Mouse (Mus musculus) midbrain, embryonic 10.5 days (tissue): Measurements from ENCODE around the gene Trio. TPM values are rescaled to one million over a fixed set of nuclear protein-coding genes. Genes with fewer than 3 reads are reported as not detected.

ENCODE experiments used
- DNase-seq: peaks from one replicate; pipeline ENCODE4 v3.0.0-alpha.2; 2017; ENCODE audit warnings: low spot score
- H3K27ac ChIP-seq: fragments of 300-500 bp; sonication (generic); replicated peaks from 2 replicates; pipeline ENCODE4 v1.5.1; 2016; ENCODE audit warnings: mild to moderate bottlenecking
- H3K27me3 ChIP-seq: fragments of 300-500 bp; sonication (generic); 2 replicates; pipeline ENCODE4 v1.6.1; 2016; ENCODE audit warnings: low read depth, mild to moderate bottlenecking; ENCODE audit not compliant: poor library complexity, severe bottlenecking
- H3K36me3 ChIP-seq: fragments of 300-500 bp; sonication (generic); 2 replicates; pipeline ENCODE4 v1.6.1; 2016; ENCODE audit warnings: mild to moderate bottlenecking, moderate library complexity
- H3K4me1 ChIP-seq: fragments of 300-500 bp; sonication (generic); 2 replicates; pipeline ENCODE4 v1.6.1; 2016
- H3K4me3 ChIP-seq: fragments of 300-500 bp; sonication (generic); 2 replicates; pipeline ENCODE4 v1.5.1; 2016; ENCODE audit warnings: mild to moderate bottlenecking, moderate library complexity
- H3K9me3 ChIP-seq: fragments of 300-500 bp; sonication (generic); replicated peaks from 2 replicates; pipeline ENCODE4 v1.6.1; 2016; ENCODE audit warnings: mild to moderate bottlenecking
- WGBS: fragments of 180-500 bp; shearing (Covaris S2); methylation state at CpG from one replicate; pipeline ENCODE4 v1.1.7; 2016; 5-methylcytosine and 5-hydroxymethylcytosine counted together
- polyA plus RNA-seq: library from polyadenylated mRNA; unstranded; fragments of >200 nt; fragmentation: Nextera tagmentation; extraction: Ambion mirVana; gene quantifications from 2 replicates; pipeline ENCODE4 v1.2.1, GENCODE M21; 2016

Trio gene
- polyA plus RNA-seq, 1 experiment from 2014 or later: 19.0 TPM

DNA sequence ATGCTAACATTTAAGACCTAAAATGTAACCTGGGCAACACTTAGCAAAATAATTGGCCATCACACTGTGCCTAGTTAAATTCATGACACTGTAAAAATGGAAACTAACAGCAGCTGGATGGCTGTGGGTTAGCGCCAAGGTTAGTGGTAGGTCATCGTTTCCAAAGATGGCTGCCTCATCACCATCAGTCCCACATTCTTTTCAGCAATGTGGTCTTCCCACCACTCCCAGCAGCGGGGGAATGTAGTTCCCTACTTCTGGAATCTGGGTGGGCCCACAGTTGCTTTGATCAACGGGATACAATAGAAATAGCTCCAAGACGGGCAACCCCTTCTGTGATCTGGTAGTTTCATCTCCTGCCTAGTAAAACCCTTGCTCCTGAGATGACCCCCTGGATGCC, 35.3 kb upstream of the Trio start:
- DNase-seq: no peak
- Histone ChIP-seq H3K4me1 (peaks cover 43% of the 10 kb centered on the region), H3K9me3 (peaks cover 11% of the 10 kb centered on the region; the same call in 1 of the 2 replicates), H3K27me3 (peaks cover 62% of the 10 kb centered on the region), H3K36me3 (no peaks in the 10 kb centered on the region), H3K27ac (no peak overlapping the region), H3K4me3 (no peak overlapping the region)
- WGBS: 76% methylated on average over 5 of the region's 5 CpGs

- peak; percentile 64 for DNase-seq
- Histone ChIP-seq H3K4me3 (no peak overlapping the region), H3K27me3 (peaks cover 68% of the 10 kb centered on the region), H3K9me3 (peaks cover 11% of the 10 kb centered on the region; the same call in 1 of the 2 replicates), H3K27ac (no peak overlapping the region), H3K36me3 (no peaks in the 10 kb centered on the region), H3K4me1 (peaks cover 43% of the 10 kb centered on the region)
- WGBS: 40% methylated on average over 6 of the region's 6 CpGs
These were observed 34.8 kb upstream of the Trio start for GRCm38 (mm10) chr15:28060423-28060822.

GRCm38 (mm10) chr15:28057545-28057944, 31.9 kb upstream of the Trio start:
- 25% methylated on average over 5 of the region's 5 CpGs for WGBS
- H3K27ac ChIP-seq: no peak overlapping the region
- H3K27me3 ChIP-seq: peaks cover 86% of the 10 kb centered on the region
- H3K4me1 ChIP-seq: peaks cover 54% of the 10 kb centered on the region
- peak; percentile 22 for DNase-seq
- peaks cover 7% of the 10 kb centered on the region; the same call in 1 of the 2 replicates for H3K9me3 ChIP-seq
- no peaks in the 10 kb centered on the region for H3K36me3 ChIP-seq
- H3K4me3 ChIP-seq: no peak overlapping the region

DNA sequence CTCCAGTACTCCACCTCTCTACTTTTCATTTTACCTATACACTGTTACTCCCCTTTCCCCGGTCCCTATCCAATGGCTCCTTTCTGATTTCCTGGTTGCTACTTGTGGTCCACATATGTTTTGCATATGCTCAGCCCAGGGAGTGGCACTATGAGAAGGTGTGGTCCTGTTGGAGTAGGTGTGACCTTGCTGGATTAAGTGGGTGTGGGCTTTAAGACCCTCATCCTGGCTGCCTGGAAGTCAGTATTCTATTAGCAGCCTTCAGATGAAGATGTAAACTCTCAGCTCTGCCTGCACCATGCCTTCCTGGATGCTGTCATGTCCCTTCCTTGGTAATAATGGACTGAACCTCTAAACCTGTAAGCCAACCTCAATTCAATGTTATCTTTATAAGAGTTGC, 29.1 kb upstream of the Trio start:
- Histone ChIP-seq H3K4me3 (no peak overlapping the region), H3K27ac (no peak overlapping the region), H3K36me3 (no peaks in the 10 kb centered on the region), H3K9me3 (no peaks in the 10 kb centered on the region), H3K27me3 (peaks cover 76% of the 10 kb centered on the region), H3K4me1 (peaks cover 65% of the 10 kb centered on the region)
- no peak for DNase-seq
- WGBS: 88% methylated on average over 1 of the region's 1 CpGs

DNA sequence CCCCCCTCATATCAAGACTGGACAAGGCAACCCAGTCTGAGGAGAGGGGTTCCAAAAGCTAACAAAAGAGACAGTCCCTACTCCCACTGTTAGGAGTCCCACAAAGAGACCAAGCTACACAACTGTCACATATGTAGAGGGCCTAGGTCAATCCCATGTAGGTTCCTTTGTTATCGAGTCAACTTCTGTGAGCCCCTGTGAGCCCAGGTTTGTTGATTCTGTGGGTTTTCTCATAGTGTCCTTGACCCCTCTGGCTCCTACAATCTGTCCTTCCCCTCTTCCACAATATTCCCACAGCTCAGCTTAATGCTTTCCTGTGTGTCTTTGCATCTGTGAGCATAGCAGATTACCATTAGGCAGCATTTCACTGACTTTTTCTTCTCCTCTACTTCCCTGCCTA, 28.5 kb upstream of the Trio start:
- H3K27ac ChIP-seq: 0 out of 2 replicates have a peak overlapping the region, but pooled peaks have one; percentile 38
- WGBS: 57% methylated on average over 1 of the region's 1 CpGs
- no peak for DNase-seq
- no peaks in the 10 kb centered on the region; the same call in 1 of the 2 replicates for H3K9me3 ChIP-seq
- H3K36me3 ChIP-seq: no peaks in the 10 kb centered on the region
- H3K27me3 ChIP-seq: peaks cover 76% of the 10 kb centered on the region
- peaks cover 65% of the 10 kb centered on the region for H3K4me1 ChIP-seq
- no peak overlapping the region for H3K4me3 ChIP-seq

DNA sequence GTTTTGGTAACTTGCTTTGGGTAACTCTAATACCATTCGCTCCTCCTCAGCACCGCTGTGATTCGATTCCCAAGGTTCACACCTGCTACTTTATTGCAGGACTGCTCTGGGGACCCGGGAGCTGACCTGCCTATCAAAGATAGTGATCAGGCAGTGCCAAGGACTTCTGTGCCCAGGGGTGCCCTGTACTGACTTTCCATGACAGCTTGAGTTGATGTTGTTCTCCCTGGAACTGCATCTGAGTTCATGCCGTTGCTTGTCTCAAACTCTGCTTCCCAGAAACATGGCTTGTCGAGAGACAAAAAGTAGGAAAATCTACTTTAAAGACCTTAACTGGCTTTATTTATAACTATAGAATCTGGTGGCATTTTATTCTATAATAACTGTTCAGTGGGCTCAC, 27.6 kb upstream of the Trio start:
- DNase-seq: no peak
- Histone ChIP-seq H3K27ac (no peak overlapping the region), H3K4me1 (peaks cover 60% of the 10 kb centered on the region), H3K27me3 (peaks cover 74% of the 10 kb centered on the region), H3K36me3 (no peaks in the 10 kb centered on the region), H3K9me3 (no peaks in the 10 kb centered on the region; the same call in 1 of the 2 replicates), H3K4me3 (no peak overlapping the region)
- 56% methylated on average over 6 of the region's 6 CpGs for WGBS

- H3K9me3 ChIP-seq: no peaks in the 10 kb centered on the region; the same call in 1 of the 2 replicates
- WGBS: 57% methylated on average over 4 of the region's 4 CpGs
- DNase-seq: no peak
- H3K4me1 ChIP-seq: peaks cover 46% of the 10 kb centered on the region
- H3K36me3 ChIP-seq: no peaks in the 10 kb centered on the region
- H3K27ac ChIP-seq: peak overlapping the region; percentile 88
- peak overlapping the region; percentile 38 for H3K4me3 ChIP-seq
- H3K27me3 ChIP-seq: peaks cover 73% of the 10 kb centered on the region
These were observed 26.2 kb upstream of the Trio start for GRCm38 (mm10) chr15:28051811-28052210.

DNA sequence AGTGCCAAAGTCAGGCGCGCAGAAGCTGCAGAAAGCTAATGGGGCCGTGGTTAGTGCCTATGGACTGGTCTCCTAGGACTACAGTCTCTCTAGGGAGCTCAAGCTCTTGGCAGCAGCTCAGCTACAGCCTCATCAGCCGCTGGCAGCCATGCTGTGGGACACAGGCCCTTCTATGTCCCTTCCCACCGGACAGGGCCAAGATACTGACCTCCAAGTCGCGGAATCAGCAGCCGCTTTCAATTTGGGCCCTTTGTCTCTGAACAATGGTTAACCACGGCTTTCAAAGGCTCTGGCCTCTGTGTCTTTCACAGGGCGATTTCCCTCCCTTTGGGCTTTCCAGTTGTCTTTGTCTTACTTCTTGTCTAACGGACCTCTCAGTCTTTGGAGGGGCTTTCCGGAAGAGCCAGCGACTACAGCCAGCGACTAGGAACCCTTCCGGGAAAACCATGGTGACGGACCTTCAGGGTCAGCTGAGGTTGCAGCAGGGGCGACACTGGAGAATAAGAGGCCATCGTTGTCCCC, 25.5 kb upstream of the Trio start:
- WGBS: 9% methylated on average over 18 of the region's 18 CpGs
- peaks cover 66% of the 10 kb centered on the region for H3K27me3 ChIP-seq
- no peaks in the 10 kb centered on the region; the same call in 1 of the 2 replicates for H3K9me3 ChIP-seq
- peaks cover 46% of the 10 kb centered on the region for H3K4me1 ChIP-seq
- no peaks in the 10 kb centered on the region for H3K36me3 ChIP-seq
- peak; percentile 85 for DNase-seq
- H3K27ac ChIP-seq: peak overlapping the region; percentile 88
- peak overlapping the region; percentile 38 for H3K4me3 ChIP-seq

DNA sequence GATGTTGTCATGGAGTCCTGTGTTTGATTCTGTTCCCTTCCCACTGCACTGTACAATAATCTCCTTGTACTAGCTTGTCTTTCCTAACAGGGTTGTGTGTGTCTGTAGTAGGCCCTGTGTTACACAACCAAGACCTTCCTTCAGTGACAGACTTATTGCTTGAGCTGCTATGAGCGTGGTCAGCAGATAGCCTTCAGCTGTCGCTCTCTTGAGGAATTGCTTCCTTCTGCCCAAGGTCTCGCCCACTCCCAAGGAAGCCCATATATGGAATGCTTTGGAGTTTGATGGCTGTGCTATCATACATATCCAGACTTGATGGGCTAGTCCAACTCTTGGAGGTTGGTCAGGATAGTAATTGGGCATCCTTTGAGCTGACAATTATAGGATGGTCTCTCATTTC, 22.1 kb upstream of the Trio start:
- no peak overlapping the region for H3K27ac ChIP-seq
- no peaks in the 10 kb centered on the region; the same call in 1 of the 2 replicates for H3K9me3 ChIP-seq
- peaks cover 49% of the 10 kb centered on the region for H3K27me3 ChIP-seq
- no peak for DNase-seq
- H3K4me1 ChIP-seq: peaks cover 27% of the 10 kb centered on the region
- H3K4me3 ChIP-seq: no peak overlapping the region
- 89% methylated on average over 3 of the region's 3 CpGs for WGBS
- H3K36me3 ChIP-seq: no peaks in the 10 kb centered on the region

GRCm38 (mm10) chr15:28041158-28041865, 15.7 kb upstream of the Trio start:
- Histone ChIP-seq H3K4me3 (no peak overlapping the region), H3K9me3 (no peaks in the 10 kb centered on the region), H3K4me1 (peaks cover 9% of the 10 kb centered on the region), H3K27ac (no peak overlapping the region), H3K27me3 (peaks cover 44% of the 10 kb centered on the region), H3K36me3 (no peaks in the 10 kb centered on the region)
- DNase-seq: no peak
- 15% methylated on average over 9 of the region's 9 CpGs for WGBS

DNA sequence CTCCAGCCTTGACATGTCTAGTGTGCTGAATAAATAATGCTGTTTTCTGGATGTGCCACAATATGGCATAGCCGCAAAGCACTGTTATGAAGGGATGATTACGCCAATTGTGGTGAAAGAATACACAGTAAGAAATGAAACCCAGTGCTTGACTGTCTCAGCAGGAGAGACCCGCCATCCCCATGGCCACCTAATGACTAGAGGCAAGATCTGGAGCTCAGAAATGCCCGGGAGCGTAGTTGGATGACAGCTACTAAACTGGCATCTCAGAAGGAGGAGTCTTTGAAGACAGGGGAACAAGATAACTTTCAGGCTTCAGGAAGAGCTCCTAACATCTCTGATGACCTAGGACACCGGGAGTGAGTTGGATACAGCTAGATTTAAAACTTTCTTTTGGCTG, 12.0 kb upstream of the Trio start:
- DNase-seq: no peak
- no peaks in the 10 kb centered on the region for H3K36me3 ChIP-seq
- peaks cover 29% of the 10 kb centered on the region for H3K27me3 ChIP-seq
- H3K4me1 ChIP-seq: peaks cover 9% of the 10 kb centered on the region
- H3K9me3 ChIP-seq: no peaks in the 10 kb centered on the region
- H3K27ac ChIP-seq: no peak overlapping the region
- WGBS: 91% methylated on average over 6 of the region's 6 CpGs
- H3K4me3 ChIP-seq: no peak overlapping the region

- whole genome bisulfite sequencing: 86% methylated on average over 10 of the region's 10 CpGs
- no peak for DNase-seq
- no peaks in the 10 kb centered on the region for H3K4me1 ChIP-seq
These were observed 10.0 kb upstream of the Trio start for GRCm38 (mm10) chr15:28035601-28036000.

GRCm38 (mm10) chr15:28034636-28035035, 9.0 kb upstream of the Trio start:
- DNase-seq: no peak
- no peaks in the 10 kb centered on the region for H3K36me3 ChIP-seq

More at GRCm38 (mm10) chr15:28035601-28036000, 10.0 kb upstream of the Trio start:
- H3K9me3 ChIP-seq: no peaks in the 10 kb centered on the region
- no peak overlapping the region for H3K27ac ChIP-seq
- H3K27me3 ChIP-seq: peaks cover 8% of the 10 kb centered on the region
- no peak overlapping the region for H3K4me3 ChIP-seq
- H3K36me3 ChIP-seq: no peaks in the 10 kb centered on the region

More at GRCm38 (mm10) chr15:28034636-28035035, 9.0 kb upstream of the Trio start:
- Histone ChIP-seq H3K9me3 (no peaks in the 10 kb centered on the region), H3K4me3 (no peak overlapping the region), H3K27me3 (no peaks in the 10 kb centered on the region), H3K4me1 (no peaks in the 10 kb centered on the region), H3K27ac (no peak overlapping the region)
- WGBS: 88% methylated on average over 10 of the region's 10 CpGs
